ENCODE assay signal across 20 mouse cellular contexts in the genomic region with DNA sequence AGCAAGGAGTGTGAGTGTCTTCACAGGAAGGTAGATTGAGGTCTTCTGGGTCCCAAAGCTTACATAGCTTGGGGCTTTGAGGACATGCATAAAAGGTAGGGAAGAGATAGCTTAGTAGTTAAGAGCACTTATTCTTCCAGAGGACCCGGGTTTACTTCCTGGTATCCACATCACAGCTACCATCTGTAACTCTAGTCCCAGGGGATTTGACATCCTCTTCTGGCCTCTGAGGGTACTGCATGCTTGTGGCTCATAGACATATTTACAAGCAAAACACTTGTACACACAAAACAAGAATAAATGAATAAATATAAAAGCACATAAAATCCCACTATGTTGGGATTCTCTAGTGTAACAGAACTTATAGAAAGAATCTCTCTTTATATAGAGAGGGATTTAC. TPM values are rescaled to one million over a fixed set of nuclear protein-coding genes. Genes with fewer than 3 reads are reported as not detected.
DNase-seq lines count a peak whose midpoint lies in the region; ATAC-seq and TF ChIP-seq lines count a peak whose summit lies in the region.
"Had no signal": no experiment of that assay in that cellular context is flagged by ENCODE, and none has a peak within 500 bp of the region (broad histone marks: within the 10 kb centered on the region; RNA-seq: fewer than 3 reads in every experiment).

No protein-coding gene starts in this region.

- H3K4me2 ChIP-seq in hindbrain, embryonic 11.5 days (replicated peaks; ENCODE audit: low read depth, low read length) = no peak overlapping the region
- H3K4me2 ChIP-seq in hindbrain, embryonic 16.5 days (ENCODE audit: low read length) = no peak overlapping the region
- no peak overlapping the region for H3K4me2 ChIP-seq in midbrain, embryonic 14.5 days (ENCODE audit: low read length)
- no peak overlapping the region for H3K4me2 ChIP-seq in midbrain, embryonic 16.5 days (ENCODE audit: low read length)
- H3K4me2 ChIP-seq: embryonic facial prominence, embryonic 13.5 days; forebrain, embryonic 12.5 days; heart, embryonic 15.5 days; hindbrain, embryonic 15.5 days; limb, embryonic 12.5 days; lung, embryonic 15.5 days; midbrain, embryonic 13.5 days; neural tube, embryonic 13.5 days had no signal

- 73% methylated on average over 1 of the region's 1 CpGs for WGBS in hindbrain, embryonic 11.5 days
- 60% methylated on average over 1 of the region's 1 CpGs for WGBS in hindbrain, embryonic 16.5 days
- 85% methylated on average over 1 of the region's 1 CpGs for WGBS in midbrain, embryonic 14.5 days
- WGBS in midbrain, embryonic 16.5 days = 56% methylated on average over 1 of the region's 1 CpGs

- no peaks in the 10 kb centered on the region for H3K4me1 ChIP-seq in hindbrain, embryonic 11.5 days (replicated peaks; ENCODE audit: control insufficient read depth, insufficient read depth, low read length)
- no peaks in the 10 kb centered on the region for H3K4me1 ChIP-seq in hindbrain, embryonic 16.5 days (ENCODE audit: control insufficient read depth, insufficient read depth, low read depth, low read length)
- no peaks in the 10 kb centered on the region for H3K4me1 ChIP-seq in midbrain, embryonic 14.5 days (ENCODE audit: control insufficient read depth, insufficient read depth, low read length)
- H3K4me1 ChIP-seq in midbrain, embryonic 16.5 days (ENCODE audit: control insufficient read depth, insufficient read depth, low read length) = no peaks in the 10 kb centered on the region
- no peaks in the 10 kb centered on the region for H3K4me1 ChIP-seq in G1E (ENCODE audit: insufficient read depth, low read depth, low read length)
- H3K4me1 ChIP-seq: embryonic facial prominence, embryonic 13.5 days; forebrain, embryonic 12.5 days; heart, embryonic 15.5 days; hindbrain, embryonic 15.5 days; limb, embryonic 12.5 days; lung, embryonic 15.5 days; midbrain, embryonic 13.5 days; neural tube, embryonic 13.5 days had no signal

- DNase-seq in hindbrain, embryonic 11.5 days (ENCODE audit: low spot score) = peak; percentile 12
- DNase-seq in midbrain, embryonic 14.5 days = peak; percentile 16
- no peak for DNase-seq in G1E (ENCODE audit: low spot score)
- DNase-seq in splenic B cell, adult 2 months (ENCODE audit: low read depth, low spot score) = peak; percentile 58
- no peak for DNase-seq in cerebellum, adult 11 months
- DNase-seq: cerebellum, adult 8-10 months; gastrocnemius, postnatal 10 days; kidney, postnatal 14 days; right cerebral cortex, adult 18-20 months; thymus, postnatal 36 days had no signal

- H3K27ac ChIP-seq in hindbrain, embryonic 11.5 days (ENCODE audit: low read depth, low read length) = no peak overlapping the region
- H3K27ac ChIP-seq in hindbrain, embryonic 16.5 days (ENCODE audit: low read depth, low read length) = no peak overlapping the region
- H3K27ac ChIP-seq in midbrain, embryonic 14.5 days (replicated peaks; ENCODE audit: low read depth, low read length) = no peak overlapping the region
- H3K27ac ChIP-seq in midbrain, embryonic 16.5 days (ENCODE audit: low read length) = no peak overlapping the region
- H3K27ac ChIP-seq: embryonic facial prominence, embryonic 13.5 days; forebrain, embryonic 12.5 days; heart, embryonic 15.5 days; hindbrain, embryonic 15.5 days; limb, embryonic 12.5 days; lung, embryonic 15.5 days; midbrain, embryonic 13.5 days; neural tube, embryonic 13.5 days had no signal

- H3K36me3 ChIP-seq in hindbrain, embryonic 11.5 days (ENCODE audit: control insufficient read depth, insufficient read depth, low read length) = no peaks in the 10 kb centered on the region
- H3K36me3 ChIP-seq in hindbrain, embryonic 16.5 days (ENCODE audit: control insufficient read depth, insufficient read depth, low read length) = no peaks in the 10 kb centered on the region
- H3K36me3 ChIP-seq in midbrain, embryonic 14.5 days (ENCODE audit: control insufficient read depth, insufficient read depth, low read length) = no peaks in the 10 kb centered on the region
- no peaks in the 10 kb centered on the region for H3K36me3 ChIP-seq in midbrain, embryonic 16.5 days (ENCODE audit: control insufficient read depth, insufficient read depth, low read length)
- H3K36me3 ChIP-seq in G1E (replicated peaks) = no peaks in the 10 kb centered on the region
- H3K36me3 ChIP-seq in splenic B cell, adult 2 months (ENCODE audit: control insufficient read depth, insufficient read depth, low read length, poor library complexity, severe bottlenecking) = no peaks in the 10 kb centered on the region
- H3K36me3 ChIP-seq: embryonic facial prominence, embryonic 13.5 days; forebrain, embryonic 12.5 days; heart, embryonic 15.5 days; hindbrain, embryonic 15.5 days; limb, embryonic 12.5 days; lung, embryonic 15.5 days; midbrain, embryonic 13.5 days; neural tube, embryonic 13.5 days had no signal

- H3K9ac ChIP-seq in hindbrain, embryonic 11.5 days (ENCODE audit: low read depth, low read length) = no peak overlapping the region
- H3K9ac ChIP-seq in hindbrain, embryonic 16.5 days (ENCODE audit: low read depth, low read length) = no peak overlapping the region
- no peak overlapping the region for H3K9ac ChIP-seq in midbrain, embryonic 14.5 days (replicated peaks; ENCODE audit: low read length)
- no peak overlapping the region for H3K9ac ChIP-seq in midbrain, embryonic 16.5 days (ENCODE audit: low read depth, low read length)
- H3K9ac ChIP-seq: embryonic facial prominence, embryonic 13.5 days; forebrain, embryonic 12.5 days; heart, embryonic 15.5 days; hindbrain, embryonic 15.5 days; limb, embryonic 12.5 days; lung, embryonic 15.5 days; midbrain, embryonic 13.5 days; neural tube, embryonic 13.5 days had no signal

- TF ChIP-seq CTCF in G1E (IDR thresholded peaks at IDR 0.05; ENCODE audit: low read depth, low read length) = peak; percentile 41; the same call in 1 of the 2 replicates

- no peaks in the 10 kb centered on the region for H3K9me3 ChIP-seq in hindbrain, embryonic 11.5 days (ENCODE audit: control insufficient read depth, low read length)
- no peaks in the 10 kb centered on the region for H3K9me3 ChIP-seq in hindbrain, embryonic 16.5 days (ENCODE audit: control insufficient read depth, low read length)
- no peaks in the 10 kb centered on the region for H3K9me3 ChIP-seq in midbrain, embryonic 14.5 days (ENCODE audit: control insufficient read depth, low read length)
- H3K9me3 ChIP-seq in midbrain, embryonic 16.5 days (replicated peaks; ENCODE audit: control insufficient read depth, low read length, poor library complexity, severe bottlenecking) = no peaks in the 10 kb centered on the region
- no peaks in the 10 kb centered on the region for H3K9me3 ChIP-seq in G1E (replicated peaks)
- H3K9me3 ChIP-seq: embryonic facial prominence, embryonic 13.5 days; forebrain, embryonic 12.5 days; heart, embryonic 15.5 days; hindbrain, embryonic 15.5 days; limb, embryonic 12.5 days; lung, embryonic 15.5 days; midbrain, embryonic 13.5 days; neural tube, embryonic 13.5 days had no signal

- ATAC-seq in hindbrain, embryonic 11.5 days (ENCODE audit: low FRiP score) = no peak
- ATAC-seq in hindbrain, embryonic 16.5 days = no peak
- ATAC-seq in midbrain, embryonic 14.5 days (ENCODE audit: low FRiP score, low TSS enrichment) = no peak
- ATAC-seq in midbrain, embryonic 16.5 days = no peak
- ATAC-seq in G1E (ENCODE audit: extremely low read depth, insufficient number of reproducible peaks, low FRiP score, poor library complexity, severe bottlenecking) = no peak
- ATAC-seq: midbrain, embryonic 13.5 days had no signal

- no peak overlapping the region for H3K4me3 ChIP-seq in hindbrain, embryonic 11.5 days (ENCODE audit: low read depth, low read length)
- H3K4me3 ChIP-seq in hindbrain, embryonic 16.5 days (ENCODE audit: low read length) = no peak overlapping the region
- no peak overlapping the region for H3K4me3 ChIP-seq in midbrain, embryonic 14.5 days (replicated peaks; ENCODE audit: low read depth, low read length)
- no peak overlapping the region for H3K4me3 ChIP-seq in midbrain, embryonic 16.5 days (ENCODE audit: low read depth, low read length)
- H3K4me3 ChIP-seq in G1E (ENCODE audit: low read depth, low read length) = no peak overlapping the region
- H3K4me3 ChIP-seq: embryonic facial prominence, embryonic 13.5 days; forebrain, embryonic 12.5 days; heart, embryonic 15.5 days; hindbrain, embryonic 15.5 days; limb, embryonic 12.5 days; lung, embryonic 15.5 days; midbrain, embryonic 13.5 days; neural tube, embryonic 13.5 days had no signal

- no peaks in the 10 kb centered on the region for H3K27me3 ChIP-seq in hindbrain, embryonic 11.5 days (ENCODE audit: control insufficient read depth, insufficient read depth, low read length)
- no peaks in the 10 kb centered on the region for H3K27me3 ChIP-seq in hindbrain, embryonic 16.5 days (replicated peaks; ENCODE audit: control insufficient read depth, insufficient read depth, low read length)
- H3K27me3 ChIP-seq in midbrain, embryonic 14.5 days (ENCODE audit: control insufficient read depth, insufficient read depth, low read length) = no peaks in the 10 kb centered on the region
- no peaks in the 10 kb centered on the region for H3K27me3 ChIP-seq in midbrain, embryonic 16.5 days (ENCODE audit: control insufficient read depth, insufficient read depth, low read depth, low read length)
- H3K27me3 ChIP-seq in G1E (ENCODE audit: insufficient read depth, low read length) = peaks cover 9% of the 10 kb centered on the region
- H3K27me3 ChIP-seq in splenic B cell, adult 2 months (ENCODE audit: control insufficient read depth, insufficient read depth, low read length, poor library complexity, severe bottlenecking) = no peaks in the 10 kb centered on the region
- H3K27me3 ChIP-seq: forebrain, embryonic 12.5 days; hindbrain, embryonic 15.5 days; lung, embryonic 15.5 days; midbrain, embryonic 13.5 days; neural tube, embryonic 13.5 days had no signal

RNA-seq across cellular contexts. Expression of a gene that starts 18.9 kb away (rescaled TPM):
- 1.2 and 1.4 TPM in 2 replicates for polyA plus RNA-seq in hindbrain, embryonic 11.5 days (2014; fragmentation: Nextera tagmentation; extraction: Ambion mirVana)
- 5.1 and 5.5 TPM in 2 replicates for polyA plus RNA-seq in hindbrain, embryonic 16.5 days (2015; fragmentation: Nextera tagmentation; extraction: Ambion mirVana)
- polyA plus RNA-seq in midbrain, embryonic 14.5 days (2014; fragmentation: Nextera tagmentation; extraction: Ambion mirVana) = 3.2 and 4.8 TPM in 2 replicates
- 4.4 and 4.6 TPM in 2 replicates for polyA plus RNA-seq in midbrain, embryonic 16.5 days (2015; fragmentation: Nextera tagmentation; extraction: Ambion mirVana)
- total RNA-seq in G1E (2014; fragmentation: Nextera tagmentation) (not detected in 2 replicates), G1E (2017) (not detected in 2 replicates)
- polyA plus RNA-seq in G1E (2012) = 0.01 TPM in 1 of 2 replicates, not detected in the other

RNA-seq across cellular contexts. Expression of a gene that starts 31.4 kb away (rescaled TPM):
- polyA plus RNA-seq in hindbrain, embryonic 11.5 days (2014; fragmentation: Nextera tagmentation; extraction: Ambion mirVana) = 236 and 250 TPM in 2 replicates
- polyA plus RNA-seq in hindbrain, embryonic 16.5 days (2015; fragmentation: Nextera tagmentation; extraction: Ambion mirVana) = 555 and 649 TPM in 2 replicates
- 456 and 786 TPM in 2 replicates for polyA plus RNA-seq in midbrain, embryonic 14.5 days (2014; fragmentation: Nextera tagmentation; extraction: Ambion mirVana)
- polyA plus RNA-seq in midbrain, embryonic 16.5 days (2015; fragmentation: Nextera tagmentation; extraction: Ambion mirVana) = 654 and 658 TPM in 2 replicates
- total RNA-seq in G1E (2014; fragmentation: Nextera tagmentation) = not detected in 2 replicates
- not detected in 2 replicates for total RNA-seq in G1E (2017)
- polyA plus RNA-seq in G1E (2012) = not detected in 2 replicates

Comparison
In these comparisons a context has a peak if more than half of its experiments do, and no peak if none do; other contexts are left out.
1. DNase-seq: peak in hindbrain, embryonic 11.5 days (single experiment), midbrain, embryonic 14.5 days (single experiment) and splenic B cell, adult 2 months (single experiment); none in G1E (single experiment) and cerebellum, adult 11 months (single experiment).
2. RNA of a gene that starts 31.4 kb away (polyA plus RNA-seq): 654 to 658 TPM in midbrain, embryonic 16.5 days, 555 to 649 TPM in hindbrain, embryonic 16.5 days, 456 to 786 TPM in midbrain, embryonic 14.5 days and 236 to 250 TPM in hindbrain, embryonic 11.5 days; not detected in G1E; every median in the first group is over 100 times any median in the second.